Mouse (Mus musculus): Measurements from ENCODE around the gene Nrip1.
"Not testable (repeated sequence)": the region's sequence is repeated elsewhere in the genome, so short reads cannot be mapped to it uniquely, and the experiment has no call there.

DNA sequence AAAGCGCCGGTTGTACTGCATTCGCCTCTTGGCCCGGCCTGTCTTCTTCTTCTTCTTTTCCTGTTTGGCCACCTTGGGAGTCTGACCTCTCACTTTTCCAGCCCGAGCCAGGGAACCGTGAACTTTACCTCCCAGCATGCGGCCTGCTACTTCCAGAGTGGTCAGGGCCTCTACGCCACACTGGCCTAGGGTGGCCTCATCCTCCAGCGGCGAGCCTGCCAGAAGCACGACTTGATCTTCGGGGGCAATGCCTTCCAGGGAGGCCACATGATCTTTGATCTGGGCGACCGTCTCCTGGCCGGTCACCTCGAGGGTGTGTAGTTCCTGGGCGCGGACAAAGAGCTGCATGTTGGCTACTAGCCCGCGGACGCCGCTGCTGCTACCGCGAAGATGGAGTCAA is 29.7 kb upstream of the Nrip1 start:
- not testable (repeated sequence) for TF ChIP-seq ZNF384 (IDR thresholded peaks at IDR 0.05; ENCODE audit: low read depth, low read length); MAFK (IDR thresholded peaks at IDR 0.05; ENCODE audit: insufficient read depth, low read depth, low read length); HCFC1 (IDR thresholded peaks at IDR 0.05; ENCODE audit: borderline replicate concordance, insufficient read depth, low read length)
